ENCODE assay signal across 16 mouse cellular contexts in genomic region chr5:147850194-147850593, GRCm38 (mm10). TPM values are rescaled to one million over a fixed set of nuclear protein-coding genes. Genes with fewer than 3 reads are reported as not detected.
DNase-seq lines count a peak whose midpoint lies in the region; ATAC-seq lines count a peak whose summit lies in the region.
"Had no signal": no experiment of that assay in that cellular context is flagged by ENCODE, and none has a peak within 500 bp of the region (broad histone marks: within the 10 kb centered on the region; RNA-seq: fewer than 3 reads in every experiment).

No protein-coding gene starts in this region.

- H3K27me3 ChIP-seq in heart, embryonic 12.5 days (replicated peaks), result no peaks in the 10 kb centered on the region
- no peaks in the 10 kb centered on the region for H3K27me3 ChIP-seq in midbrain, embryonic 14.5 days (ENCODE audit: control insufficient read depth, insufficient read depth, low read length)
- no peaks in the 10 kb centered on the region for H3K27me3 ChIP-seq in midbrain, embryonic 10.5 days (ENCODE audit: low read depth, poor library complexity, severe bottlenecking)
- H3K27me3 ChIP-seq: embryonic facial prominence, embryonic 13.5 days; limb, embryonic 15.5 days had no signal

- no peaks in the 10 kb centered on the region for H3K36me3 ChIP-seq in heart, embryonic 12.5 days
- H3K36me3 ChIP-seq in midbrain, embryonic 14.5 days (ENCODE audit: control insufficient read depth, insufficient read depth, low read length), result no peaks in the 10 kb centered on the region
- no peaks in the 10 kb centered on the region for H3K36me3 ChIP-seq in midbrain, embryonic 10.5 days
- H3K36me3 ChIP-seq: embryonic facial prominence, embryonic 13.5 days; limb, embryonic 15.5 days; midbrain, embryonic 15.5 days had no signal

- intact Hi-C loops in heart, postnatal 25 days (cut with DNase I), result no loop called here

- DNase-seq in heart, adult 11 months, result peak; percentile 97
- no peak for DNase-seq in heart, postnatal 25 days (ENCODE audit: low spot score)
- peak; percentile 19 for DNase-seq in brain, adult 2 months (ENCODE audit: low read depth, low spot score)
- peak; percentile 44 for DNase-seq in heart, postnatal 4 days
- DNase-seq in midbrain, embryonic 14.5 days, result no peak
- DNase-seq in midbrain, embryonic 10.5 days (ENCODE audit: low spot score), result no peak
- no peak for DNase-seq in thymus, postnatal 25 days
- DNase-seq: cerebellum, adult 18-20 months; lung, embryonic 14.5 days; thymus, postnatal 4 days had no signal

- H3K27ac ChIP-seq in heart, embryonic 12.5 days (ENCODE audit: poor library complexity, severe bottlenecking), result 0 out of 2 replicates have a peak overlapping the region, but pooled peaks have one; percentile 43
- H3K27ac ChIP-seq in midbrain, embryonic 14.5 days (replicated peaks; ENCODE audit: low read depth, low read length), result no peak overlapping the region
- no peak overlapping the region for H3K27ac ChIP-seq in midbrain, embryonic 10.5 days (replicated peaks)
- H3K27ac ChIP-seq: embryonic facial prominence, embryonic 13.5 days; hindbrain, postnatal 0 days; limb, embryonic 15.5 days; midbrain, embryonic 15.5 days; stomach, postnatal 0 days had no signal

- H3K4me2 ChIP-seq in heart, embryonic 12.5 days, result peak overlapping the region; percentile 22
- H3K4me2 ChIP-seq in midbrain, embryonic 14.5 days (ENCODE audit: low read length), result no peak overlapping the region
- H3K4me2 ChIP-seq: embryonic facial prominence, embryonic 13.5 days; limb, embryonic 15.5 days; lung, embryonic 14.5 days; midbrain, embryonic 15.5 days had no signal

- H3K9ac ChIP-seq in heart, embryonic 12.5 days, result no peak overlapping the region
- no peak overlapping the region for H3K9ac ChIP-seq in midbrain, embryonic 14.5 days (replicated peaks; ENCODE audit: low read length)
- H3K9ac ChIP-seq: embryonic facial prominence, embryonic 13.5 days; limb, embryonic 15.5 days; lung, embryonic 14.5 days; midbrain, embryonic 15.5 days had no signal

- peaks cover 17% of the 10 kb centered on the region for H3K4me1 ChIP-seq in heart, embryonic 12.5 days (replicated peaks)
- H3K4me1 ChIP-seq in midbrain, embryonic 14.5 days (ENCODE audit: control insufficient read depth, insufficient read depth, low read length), result no peaks in the 10 kb centered on the region
- peaks cover 6% of the 10 kb centered on the region; the same call in 1 of the 2 replicates for H3K4me1 ChIP-seq in midbrain, embryonic 10.5 days
- H3K4me1 ChIP-seq: midbrain, embryonic 15.5 days had no signal

- ATAC-seq in heart, embryonic 12.5 days (ENCODE audit: insufficient number of reproducible peaks, low FRiP score), result 0 out of 2 replicates have a peak, but pooled peaks have one; percentile 29
- no peak for ATAC-seq in midbrain, embryonic 14.5 days (ENCODE audit: low FRiP score, low TSS enrichment)
- ATAC-seq: hindbrain, postnatal 0 days; midbrain, embryonic 15.5 days had no signal

- 0 out of 2 replicates have a peak, but pooled peaks cover 2% of the 10 kb centered on the region for H3K9me3 ChIP-seq in heart, embryonic 12.5 days (replicated peaks)
- no peaks in the 10 kb centered on the region for H3K9me3 ChIP-seq in midbrain, embryonic 14.5 days (ENCODE audit: control insufficient read depth, low read length)
- H3K9me3 ChIP-seq in midbrain, embryonic 10.5 days (replicated peaks), result no peaks in the 10 kb centered on the region
- H3K9me3 ChIP-seq: embryonic facial prominence, embryonic 13.5 days; limb, embryonic 15.5 days; midbrain, embryonic 15.5 days had no signal

- H3K4me3 ChIP-seq in heart, embryonic 12.5 days, result no peak overlapping the region
- no peak overlapping the region for H3K4me3 ChIP-seq in midbrain, embryonic 14.5 days (replicated peaks; ENCODE audit: low read depth, low read length)
- no peak overlapping the region for H3K4me3 ChIP-seq in midbrain, embryonic 10.5 days
- H3K4me3 ChIP-seq: embryonic facial prominence, embryonic 13.5 days; limb, embryonic 15.5 days; midbrain, embryonic 15.5 days had no signal

- WGBS in heart, embryonic 12.5 days, result 17% methylated on average over 7 of the region's 7 CpGs
- WGBS in midbrain, embryonic 14.5 days, result 71% methylated on average over 7 of the region's 7 CpGs
- 84% methylated on average over 7 of the region's 7 CpGs for WGBS in midbrain, embryonic 10.5 days

RNA-seq across cellular contexts. Expression of gene Pomp, which starts 10.1 kb away (rescaled TPM):
- total RNA-seq in heart, postnatal 25 days (2021), result 100 to 1,000 TPM; 129 to 142 TPM
- 348 and 392 TPM in 2 replicates for polyA plus RNA-seq in heart, embryonic 12.5 days (2016; fragmentation: Nextera tagmentation; extraction: Ambion mirVana)
- 100 to 1,000 TPM; 129 to 148 TPM for total RNA-seq in heart, postnatal 4 days (2021)
- polyA plus RNA-seq in midbrain, embryonic 14.5 days (2014; fragmentation: Nextera tagmentation; extraction: Ambion mirVana), result 491 and 555 TPM in 2 replicates
- polyA plus RNA-seq in midbrain, embryonic 10.5 days (2016; fragmentation: Nextera tagmentation; extraction: Ambion mirVana), result 505 and 557 TPM in 2 replicates

RNA-seq across cellular contexts. Expression of gene Slc46a3, which starts 44.4 kb away (rescaled TPM):
- 10 to 100 TPM; 11.7 to 12.7 TPM for total RNA-seq in heart, postnatal 25 days (2021)
- 2.7 and 2.8 TPM in 2 replicates for polyA plus RNA-seq in heart, embryonic 12.5 days (2016; fragmentation: Nextera tagmentation; extraction: Ambion mirVana)
- total RNA-seq in heart, postnatal 4 days (2021), result 1 to 10 TPM; 3.1 to 3.7 TPM
- 2.9 and 4.6 TPM in 2 replicates for polyA plus RNA-seq in midbrain, embryonic 14.5 days (2014; fragmentation: Nextera tagmentation; extraction: Ambion mirVana)
- polyA plus RNA-seq in midbrain, embryonic 10.5 days (2016; fragmentation: Nextera tagmentation; extraction: Ambion mirVana), result 3.0 and 4.5 TPM in 2 replicates

Comparison
In these comparisons a context has a peak if more than half of its experiments do, and no peak if none do; other contexts are left out.
1. DNase-seq: peak in heart, adult 11 months (single experiment), brain, adult 2 months (single experiment) and heart, postnatal 4 days (single experiment); none in heart, postnatal 25 days (single experiment), midbrain, embryonic 14.5 days (single experiment), midbrain, embryonic 10.5 days (single experiment) and thymus, postnatal 25 days (single experiment).